Mouse (Mus musculus): ENCODE measurements at regions not wholly inside any gene's neighbourhood (a gene's known extent, or its start where the extent isn't known, plus 50 kb on each side); places are given as distances from the start of the nearest gene placed in this dataset.

DNA sequence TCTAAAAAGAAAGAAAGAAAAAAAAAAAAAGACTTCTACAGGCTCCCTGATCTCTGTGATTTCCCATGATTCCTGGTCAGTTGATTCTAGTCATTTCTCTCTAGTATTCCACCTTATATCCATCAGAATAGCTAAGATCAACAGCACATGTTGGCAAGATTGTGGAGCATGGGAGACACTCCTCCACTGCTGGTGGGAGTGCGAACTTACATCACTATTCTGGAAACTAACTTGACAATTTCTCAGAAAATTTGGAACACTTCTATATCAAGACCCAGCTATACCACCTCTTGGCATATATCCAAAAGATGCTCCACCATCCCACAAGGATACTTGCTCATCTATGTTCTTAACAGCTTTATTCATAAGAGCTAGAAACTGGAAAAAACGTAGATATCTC is 3266.0 kb upstream of the Lrrc6 start:
- DNase-seq (ENCODE audit: low spot score), result no peak

DNA sequence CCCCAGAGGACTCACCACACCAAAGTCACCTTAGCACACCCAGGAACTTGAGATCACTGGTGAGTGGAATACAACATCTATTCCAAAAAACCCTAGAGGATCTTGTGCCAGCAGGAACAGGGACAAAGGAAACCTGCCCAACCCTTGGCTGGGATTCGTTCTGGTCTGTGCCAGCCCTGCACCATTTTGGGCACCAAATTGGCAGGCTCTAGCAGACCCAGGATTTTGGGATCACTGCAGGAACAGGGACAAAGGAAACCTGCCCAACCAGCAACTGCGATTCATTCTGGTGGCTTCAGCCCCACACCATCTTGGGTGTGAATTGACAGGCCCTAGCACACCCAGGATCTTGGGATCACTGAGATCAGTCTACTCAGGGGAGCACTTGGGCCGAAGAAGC is 3251.9 kb upstream of the Lrrc6 start:
- DNase-seq (ENCODE audit: low spot score), result peak; percentile 19

DNA sequence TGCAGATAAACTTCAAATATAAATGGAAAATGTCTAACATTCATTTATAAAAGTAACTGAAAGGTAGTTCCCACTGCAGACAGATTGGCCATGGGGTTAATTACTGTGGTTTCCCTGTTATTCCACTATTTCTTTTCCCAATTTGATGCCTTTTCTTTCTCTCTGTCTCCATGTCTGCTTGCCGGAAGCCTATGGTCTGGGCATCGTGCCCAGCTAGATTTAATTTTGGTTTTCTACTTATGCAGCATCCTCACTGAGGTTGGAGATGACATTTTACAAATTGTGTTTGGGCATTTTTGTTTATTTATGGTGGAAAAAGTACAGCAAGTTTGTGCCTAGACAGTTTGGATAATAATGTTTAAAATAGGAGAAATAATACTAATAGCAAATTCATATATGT is 3214.0 kb upstream of the Lrrc6 start:
- DNase-seq (ENCODE audit: low spot score), result no peak

DNA sequence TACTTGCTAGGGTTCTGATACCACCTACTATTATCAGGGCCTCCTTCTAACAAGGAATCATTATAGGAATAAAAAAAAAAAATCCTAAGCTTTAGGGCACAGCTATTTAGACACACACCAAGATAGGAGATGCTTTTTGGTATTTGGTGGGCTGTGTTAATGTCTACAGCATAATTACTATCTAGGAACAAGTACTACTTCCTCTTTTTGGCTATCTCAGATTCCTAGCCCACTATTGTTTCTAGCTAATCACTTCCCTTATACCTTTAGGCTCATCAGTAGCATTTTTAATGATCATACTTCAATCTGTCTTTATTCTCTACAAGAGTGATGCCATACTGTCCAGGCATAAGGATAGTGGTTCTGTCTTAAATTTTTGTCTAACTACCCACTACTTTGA is 3213.2 kb upstream of the Lrrc6 start:
- DNase-seq (ENCODE audit: low spot score), result no peak

DNA sequence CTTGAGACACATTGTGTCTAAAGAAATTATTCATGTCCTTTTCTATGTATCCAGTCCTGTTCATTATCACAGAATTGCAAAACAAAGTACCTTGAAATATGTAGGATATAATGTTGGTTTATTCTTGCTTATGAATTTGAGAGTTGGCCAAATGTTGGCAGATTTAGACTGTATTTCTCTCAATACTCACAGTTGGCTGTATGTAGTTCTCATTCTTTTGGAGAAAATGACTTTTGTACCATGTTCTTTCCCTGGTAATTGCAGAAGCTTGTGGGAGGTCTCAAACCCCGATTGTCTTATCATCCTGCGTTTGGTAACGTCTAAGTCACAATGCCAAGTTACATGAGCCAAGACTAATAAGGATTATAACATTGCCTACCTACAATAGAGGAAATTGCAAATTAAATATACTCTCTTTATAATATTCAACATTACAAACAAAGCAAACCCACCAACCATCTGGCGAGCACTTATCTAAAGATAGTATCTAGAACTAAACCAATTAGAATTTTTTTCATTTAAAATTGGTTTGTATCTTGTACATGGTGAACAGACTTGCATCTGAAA is 3195.0 kb upstream of the Lrrc6 start:
- no peak for DNase-seq (ENCODE audit: low spot score)

DNA sequence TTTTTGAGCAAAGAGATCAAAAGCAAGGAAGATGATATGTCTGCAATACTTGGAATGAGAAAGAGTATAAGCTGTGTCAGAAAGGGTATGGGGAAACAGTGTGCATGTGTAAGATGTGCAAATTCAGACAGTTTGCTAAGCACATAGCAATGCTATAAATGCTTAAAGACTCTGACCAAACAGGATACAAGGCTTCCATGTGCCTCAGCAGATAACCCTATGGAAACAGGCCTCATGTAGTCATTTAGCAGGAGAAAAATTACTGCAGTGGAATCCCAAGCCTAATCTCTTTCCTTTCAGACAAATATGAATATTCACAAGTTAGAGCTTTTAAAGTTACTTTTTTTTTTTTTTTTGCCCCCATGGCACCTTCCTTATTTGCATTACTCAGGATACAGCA is 3189.8 kb upstream of the Lrrc6 start:
- no peak for DNase-seq (ENCODE audit: low spot score)
